Comparison of ENCODE assay signal across 17 mouse cellular contexts in the genomic region with DNA sequence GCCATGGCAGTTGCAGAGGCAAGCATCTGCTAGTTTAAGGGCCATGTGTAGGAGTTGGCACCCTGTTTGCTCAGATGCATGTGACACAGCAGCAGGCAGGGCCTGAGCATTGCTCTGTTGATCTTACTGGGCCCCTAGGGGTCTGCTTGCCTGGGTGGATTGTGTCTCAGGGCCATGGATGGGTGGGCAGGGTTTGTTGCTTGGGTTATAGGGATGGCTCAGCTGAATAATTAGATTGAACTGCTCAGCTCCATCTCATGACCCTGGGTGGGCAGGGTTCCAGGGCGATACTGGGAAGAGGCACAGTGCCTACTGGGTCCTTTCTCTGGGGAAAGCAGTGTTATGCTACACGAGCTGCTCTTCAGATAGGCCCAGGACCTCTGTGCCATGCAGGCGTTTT.
DNase-seq lines count a peak whose midpoint lies in the region; ATAC-seq lines count a peak whose summit lies in the region.
"Had no signal": no experiment of that assay in that cellular context is flagged by ENCODE, and none has a peak within 500 bp of the region (broad histone marks: within the 10 kb centered on the region; RNA-seq: fewer than 3 reads in every experiment).

No protein-coding gene starts in this region.

- no peaks in the 10 kb centered on the region for H3K27me3 ChIP-seq in kidney, embryonic 14.5 days (ENCODE audit: control insufficient read depth, insufficient read depth, low read length)
- H3K27me3 ChIP-seq: limb, embryonic 15.5 days; stomach, embryonic 15.5 days had no signal

- H3K4me3 ChIP-seq in kidney, embryonic 14.5 days (ENCODE audit: low read length), result no peak overlapping the region
- H3K4me3 ChIP-seq: forebrain, embryonic 13.5 days; layer of hippocampus, adult 2 months; limb, embryonic 15.5 days; stomach, embryonic 15.5 days had no signal

- peaks cover 7% of the 10 kb centered on the region; the same call in 1 of the 2 replicates for H3K4me1 ChIP-seq in kidney, embryonic 14.5 days (ENCODE audit: control insufficient read depth, insufficient read depth, low read length)
- H3K4me1 ChIP-seq: limb, embryonic 15.5 days; stomach, embryonic 15.5 days had no signal

- no peak overlapping the region for H3K27ac ChIP-seq in kidney, embryonic 14.5 days (ENCODE audit: low read depth, low read length)
- H3K27ac ChIP-seq: layer of hippocampus, adult 2 months; limb, embryonic 15.5 days; macrophage; stomach, embryonic 15.5 days had no signal

- H3K36me3 ChIP-seq in kidney, embryonic 14.5 days (ENCODE audit: control insufficient read depth, insufficient read depth, low read length), result no peaks in the 10 kb centered on the region
- H3K36me3 ChIP-seq: limb, embryonic 15.5 days; stomach, embryonic 15.5 days had no signal

- no peaks in the 10 kb centered on the region for H3K9me3 ChIP-seq in kidney, embryonic 14.5 days (ENCODE audit: control insufficient read depth, low read length)
- H3K9me3 ChIP-seq: forebrain, embryonic 13.5 days; limb, embryonic 15.5 days; stomach, embryonic 15.5 days had no signal

- WGBS in kidney, embryonic 14.5 days, result 50% methylated on average over 3 of the region's 3 CpGs

- DNase-seq in cerebellum, postnatal 10 days, result peak; percentile 57 to 65
- DNase-seq in cerebellum, adult 9-11 months, result no peak
- DNase-seq in kidney, postnatal 14 days, result no peak
- peak; percentile 62 for DNase-seq in MN1 (ENCODE audit: low spot score)
- DNase-seq in kidney, postnatal 10 days, result peak; percentile 18
- DNase-seq in adrenal gland, postnatal 25 days, result no peak
- DNase-seq in ovary, adult 18-20 months (ENCODE audit: low spot score), result no peak
- DNase-seq: lung, adult 2 months; right cerebral cortex, adult 18-20 months; spleen, adult 18-20 months had no signal

- peak; percentile 94 for ATAC-seq in kidney, embryonic 14.5 days (ENCODE audit: low FRiP score, low TSS enrichment)
- ATAC-seq: forebrain, embryonic 13.5 days; inflammation-experienced regulatory T-cells, adult 6 months had no signal

- H3K9ac ChIP-seq in kidney, embryonic 14.5 days (ENCODE audit: low read depth, low read length), result no peak overlapping the region
- H3K9ac ChIP-seq: forebrain, embryonic 13.5 days; limb, embryonic 15.5 days; stomach, embryonic 15.5 days had no signal

- H3K4me2 ChIP-seq in kidney, embryonic 14.5 days (replicated peaks; ENCODE audit: low read depth, low read length), result no peak overlapping the region
- H3K4me2 ChIP-seq: forebrain, embryonic 13.5 days; limb, embryonic 15.5 days; stomach, embryonic 15.5 days had no signal

Comparison
In these comparisons a context has a peak if more than half of its experiments do, and no peak if none do; other contexts are left out.
1. DNase-seq: peak in cerebellum, postnatal 10 days (2 of 2), MN1 (single experiment) and kidney, postnatal 10 days (single experiment); none in cerebellum, adult 9-11 months (single experiment), kidney, postnatal 14 days (single experiment), adrenal gland, postnatal 25 days (single experiment) and ovary, adult 18-20 months (single experiment).